Mouse (Mus musculus): ENCODE measurements around the gene Lipe. TPM values are rescaled to one million over a fixed set of nuclear protein-coding genes. Genes with fewer than 3 reads are reported as not detected.

Gene Lipe
- total RNA-seq, 1 experiment: 3.8 TPM

- DNase-seq (ENCODE audit: low read depth, low spot score): peak; percentile 41
- no peak for TF ChIP-seq MAFK (IDR thresholded peaks at IDR 0.05; ENCODE audit: insufficient read depth, low read depth, low read length)
- TF ChIP-seq HCFC1 (IDR thresholded peaks at IDR 0.05; ENCODE audit: borderline replicate concordance, insufficient read depth, low read length): no peak
- no peak for TF ChIP-seq ZNF384 (IDR thresholded peaks at IDR 0.05; ENCODE audit: low read depth, low read length)
- TF ChIP-seq ZC3H11A (IDR thresholded peaks at IDR 0.05; ENCODE audit: borderline replicate concordance, low read depth, low read length): no peak
- no peak for TF ChIP-seq CHD2 (IDR thresholded peaks at IDR 0.05; ENCODE audit: low read depth, low read length)
- no peak overlapping the region for H3K9ac ChIP-seq (ENCODE audit: insufficient read depth, low read depth, low read length, poor library complexity, severe bottlenecking)
- no peak overlapping the region for H3K27ac ChIP-seq (ENCODE audit: insufficient read depth, low read depth, low read length, poor library complexity, severe bottlenecking)
- no peak overlapping the region; a peak in 1 of 4 replicates for H3K4me3 ChIP-seq (ENCODE audit: insufficient read depth in 1 of 2, low read depth in 1 of 2, low read length in 2 of 2, poor library complexity in 1 of 2, severe bottlenecking in 1 of 2)
- no peaks in the 10 kb centered on the region for H3K9me3 ChIP-seq (ENCODE audit: control insufficient read depth, insufficient read depth, low read depth, low read length)
- H3K36me3 ChIP-seq (ENCODE audit: control insufficient read depth, insufficient read depth, low read length, poor library complexity, severe bottlenecking): peaks cover 12% of the 10 kb centered on the region; the same call in 1 of the 2 replicates
- in situ Hi-C loops (cut with MboI; ENCODE audit: low sequenced_read_pairs in 2 of 2, unreplicated experiment in 2 of 2): no loop called here
- H3K4me1 ChIP-seq (ENCODE audit: control insufficient read depth in 2 of 2, insufficient read depth in 2 of 2, low read length in 2 of 2, poor library complexity in 1 of 2): peaks cover 0 to 21% of the 10 kb centered on the region in 2 experiments; a peak in 1 of 4 replicates
These were observed 35.4 kb downstream of the Lipe start for GRCm38 (mm10) chr7:25363151-25363550.

GRCm38 (mm10) chr7:25358721-25359206 lies 39.7 kb downstream of the Lipe start:
- H3K4me1 ChIP-seq (ENCODE audit: control insufficient read depth in 2 of 2, insufficient read depth in 2 of 2, low read length in 2 of 2, poor library complexity in 1 of 2): peaks cover 0 to 23% of the 10 kb centered on the region in 2 experiments; a peak in 1 of 4 replicates
- no peak for TF ChIP-seq CHD2 (IDR thresholded peaks at IDR 0.05; ENCODE audit: low read depth, low read length)
- no peak for TF ChIP-seq HCFC1 (IDR thresholded peaks at IDR 0.05; ENCODE audit: borderline replicate concordance, insufficient read depth, low read length)
- no peak for TF ChIP-seq ZNF384 (IDR thresholded peaks at IDR 0.05; ENCODE audit: low read depth, low read length)
- TF ChIP-seq MAFK (IDR thresholded peaks at IDR 0.05; ENCODE audit: insufficient read depth, low read depth, low read length): no peak
- no peak for TF ChIP-seq ZC3H11A (IDR thresholded peaks at IDR 0.05; ENCODE audit: borderline replicate concordance, low read depth, low read length)
- H3K4me3 ChIP-seq (ENCODE audit: insufficient read depth in 1 of 2, low read depth in 1 of 2, low read length in 2 of 2, poor library complexity in 1 of 2, severe bottlenecking in 1 of 2): peak overlapping the region in 1 of 2 experiments; percentile 25; a peak in 1 of 4 replicates
- no peak overlapping the region for H3K27ac ChIP-seq (ENCODE audit: insufficient read depth, low read depth, low read length, poor library complexity, severe bottlenecking)
- H3K9me3 ChIP-seq (ENCODE audit: control insufficient read depth, insufficient read depth, low read depth, low read length): no peaks in the 10 kb centered on the region
- DNase-seq (ENCODE audit: low read depth, low spot score): no peak
- H3K36me3 ChIP-seq (ENCODE audit: control insufficient read depth, insufficient read depth, low read length, poor library complexity, severe bottlenecking): peaks cover 10% of the 10 kb centered on the region; the same call in 1 of the 2 replicates
- in situ Hi-C loops (cut with MboI; ENCODE audit: low sequenced_read_pairs in 2 of 2, unreplicated experiment in 2 of 2): no loop called here
- no peak overlapping the region for H3K9ac ChIP-seq (ENCODE audit: insufficient read depth, low read depth, low read length, poor library complexity, severe bottlenecking)

- TF ChIP-seq HCFC1 (IDR thresholded peaks at IDR 0.05; ENCODE audit: borderline replicate concordance, insufficient read depth, low read length): no peak
- no peak for TF ChIP-seq CHD2 (IDR thresholded peaks at IDR 0.05; ENCODE audit: low read depth, low read length)
- TF ChIP-seq MAFK (IDR thresholded peaks at IDR 0.05; ENCODE audit: insufficient read depth, low read depth, low read length): no peak
- no peak for TF ChIP-seq ZC3H11A (IDR thresholded peaks at IDR 0.05; ENCODE audit: borderline replicate concordance, low read depth, low read length)
- no peak for DNase-seq (ENCODE audit: low read depth, low spot score)
- Histone ChIP-seq H3K9ac (ENCODE audit: insufficient read depth, low read depth, low read length, poor library complexity, severe bottlenecking) (no peak overlapping the region), H3K27ac (ENCODE audit: insufficient read depth, low read depth, low read length, poor library complexity, severe bottlenecking) (no peak overlapping the region), H3K9me3 (ENCODE audit: control insufficient read depth, insufficient read depth, low read depth, low read length) (no peaks in the 10 kb centered on the region), H3K4me3 (ENCODE audit: insufficient read depth in 1 of 2, low read depth in 1 of 2, low read length in 2 of 2, poor library complexity in 1 of 2, severe bottlenecking in 1 of 2) (no peak overlapping the region), H3K4me1 (ENCODE audit: control insufficient read depth in 2 of 2, insufficient read depth in 2 of 2, low read length in 2 of 2, poor library complexity in 1 of 2) (peaks cover 0 to 11% of the 10 kb centered on the region in 2 experiments; a peak in 2 of 4 replicates), H3K36me3 (ENCODE audit: control insufficient read depth, insufficient read depth, low read length, poor library complexity, severe bottlenecking) (peaks cover 23% of the 10 kb centered on the region; the same call in 1 of the 2 replicates)
- in situ Hi-C loops (cut with MboI; ENCODE audit: low sequenced_read_pairs in 2 of 2, unreplicated experiment in 2 of 2): no loop called here
These were observed 49.6 kb downstream of the Lipe start for GRCm38 (mm10) chr7:25348861-25349260.

DNA sequence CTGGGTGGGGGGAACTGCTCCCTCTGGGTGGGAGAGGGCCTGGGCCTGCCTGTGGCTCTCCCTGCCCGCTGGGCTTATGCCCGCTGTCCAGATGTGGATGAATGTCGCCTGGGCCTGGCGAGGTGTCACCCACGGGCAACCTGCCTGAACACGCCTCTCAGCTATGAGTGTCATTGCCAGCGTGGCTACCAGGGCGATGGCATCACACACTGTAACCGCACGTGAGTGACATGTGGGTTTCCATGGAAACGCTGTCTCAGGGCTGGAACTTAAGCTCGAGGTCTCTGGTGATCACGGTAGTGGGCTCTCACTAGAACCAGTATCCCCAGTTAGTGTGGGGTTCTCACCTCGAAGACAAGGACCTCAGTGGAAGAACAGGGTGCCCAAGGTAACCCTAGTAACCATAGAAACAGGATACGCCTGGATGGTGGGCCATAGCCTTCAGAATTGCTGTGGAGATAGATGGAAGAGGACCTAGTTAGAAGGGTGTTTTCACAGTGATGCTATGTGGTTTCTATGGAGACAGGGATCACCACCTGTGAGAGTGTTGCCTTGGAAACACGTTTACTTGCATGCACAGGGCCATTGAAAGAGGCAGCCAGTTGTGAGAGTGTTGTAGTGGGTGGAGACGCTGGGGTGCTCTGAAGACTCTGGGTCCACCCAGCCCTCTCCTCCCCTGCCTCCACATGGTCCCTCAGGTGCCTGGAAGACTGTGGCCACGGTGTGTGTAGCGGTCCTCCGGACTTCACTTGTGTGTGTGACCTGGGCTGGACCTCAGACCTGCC lies 57.3 kb downstream of the Lipe start:
- Histone ChIP-seq H3K9ac (ENCODE audit: insufficient read depth, low read depth, low read length, poor library complexity, severe bottlenecking) (no peak overlapping the region), H3K27ac (ENCODE audit: insufficient read depth, low read depth, low read length, poor library complexity, severe bottlenecking) (no peak overlapping the region), H3K36me3 (ENCODE audit: control insufficient read depth, insufficient read depth, low read length, poor library complexity, severe bottlenecking) (peaks cover 6% of the 10 kb centered on the region; the same call in 1 of the 2 replicates), H3K4me3 (ENCODE audit: insufficient read depth in 1 of 2, low read depth in 1 of 2, low read length in 2 of 2, poor library complexity in 1 of 2, severe bottlenecking in 1 of 2) (no peak overlapping the region), H3K4me1 (ENCODE audit: control insufficient read depth in 2 of 2, insufficient read depth in 2 of 2, low read length in 2 of 2, poor library complexity in 1 of 2) (peaks cover 0 to 10% of the 10 kb centered on the region in 2 experiments; a peak in 2 of 4 replicates), H3K9me3 (ENCODE audit: control insufficient read depth, insufficient read depth, low read depth, low read length) (no peaks in the 10 kb centered on the region)
- in situ Hi-C loops (cut with MboI; ENCODE audit: low sequenced_read_pairs in 2 of 2, unreplicated experiment in 2 of 2): no loop called here
- no peak for TF ChIP-seq ZNF384 (IDR thresholded peaks at IDR 0.05; ENCODE audit: low read depth, low read length)
- TF ChIP-seq MAFK (IDR thresholded peaks at IDR 0.05; ENCODE audit: insufficient read depth, low read depth, low read length): no peak
- TF ChIP-seq HCFC1 (IDR thresholded peaks at IDR 0.05; ENCODE audit: borderline replicate concordance, insufficient read depth, low read length): no peak
- TF ChIP-seq CHD2 (IDR thresholded peaks at IDR 0.05; ENCODE audit: low read depth, low read length): no peak
- TF ChIP-seq ZC3H11A (IDR thresholded peaks at IDR 0.05; ENCODE audit: borderline replicate concordance, low read depth, low read length): no peak
- no peak for DNase-seq (ENCODE audit: low read depth, low spot score)

All from ES-E14 (cell line).